Mouse (Mus musculus) urinary bladder, adult 18-20 months (tissue): Measurements from ENCODE around the gene Gnb1l.

Experiments used
- DNase-seq, 2 experiments: peaks; one replicate each; pipeline ENCODE4 v3.0.0; 2022; ENCODE audit warnings: low spot score in 2 of 2, mixed read lengths in 2 of 2

Gene Gnb1l

DNA sequence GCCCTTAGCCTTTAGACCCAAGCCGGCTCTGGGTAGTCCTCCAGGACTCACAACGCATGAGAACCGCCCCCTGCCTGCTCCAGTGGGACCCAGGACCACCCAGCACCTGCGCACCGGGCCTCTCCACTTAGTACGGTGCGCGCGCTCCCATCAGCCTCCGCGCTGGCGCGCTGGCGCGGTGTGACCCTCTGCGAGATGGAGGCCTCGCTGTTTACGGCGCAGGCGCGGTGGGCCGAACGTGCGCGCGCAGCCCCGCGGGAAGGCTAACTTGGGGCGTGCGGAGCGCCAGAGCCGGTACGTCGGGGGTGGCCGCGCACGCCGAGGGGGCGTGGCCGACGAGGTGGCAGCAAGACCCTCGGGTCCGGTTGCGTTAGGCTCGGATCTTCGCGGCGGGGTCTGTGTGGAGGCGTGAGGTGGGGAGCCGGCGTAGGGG is at the start of gene Gnb1l, which contains the start of gene Rtl10:
Gnb1l (plus strand) TSS at position 156 of the 433 bp plus-strand sequence.
Rtl10 (plus strand) TSS at position 344 of the 433 bp plus-strand sequence.
- DNase-seq: peak; percentile 90

DNA sequence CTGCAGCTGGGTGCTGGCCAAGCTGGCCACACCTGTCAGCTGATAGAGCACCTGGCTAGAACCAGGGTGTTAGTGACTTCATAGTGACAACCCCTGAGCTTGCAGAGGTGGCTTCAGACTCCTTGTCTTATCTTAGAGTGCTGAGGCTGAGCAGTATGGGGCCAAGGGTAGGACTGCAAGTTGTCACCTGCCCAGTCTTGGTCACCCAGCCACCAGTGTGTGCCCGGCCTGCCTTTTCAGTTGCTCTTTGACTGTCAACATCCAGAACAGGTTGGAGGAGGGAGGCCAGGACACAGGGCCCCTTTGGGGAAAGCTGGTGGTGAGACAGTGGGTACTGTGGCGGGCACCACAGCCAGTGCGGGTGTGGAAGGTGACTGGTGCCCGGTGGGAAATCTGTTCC is 49.5 kb upstream of the Gnb1l start:
- DNase-seq: peak in 1 of 2 experiments; percentile 71

- DNase-seq: no peak
These were observed 46.9 kb upstream of the Gnb1l start for GRCm38 (mm10) chr16:18451486-18452181.

DNA sequence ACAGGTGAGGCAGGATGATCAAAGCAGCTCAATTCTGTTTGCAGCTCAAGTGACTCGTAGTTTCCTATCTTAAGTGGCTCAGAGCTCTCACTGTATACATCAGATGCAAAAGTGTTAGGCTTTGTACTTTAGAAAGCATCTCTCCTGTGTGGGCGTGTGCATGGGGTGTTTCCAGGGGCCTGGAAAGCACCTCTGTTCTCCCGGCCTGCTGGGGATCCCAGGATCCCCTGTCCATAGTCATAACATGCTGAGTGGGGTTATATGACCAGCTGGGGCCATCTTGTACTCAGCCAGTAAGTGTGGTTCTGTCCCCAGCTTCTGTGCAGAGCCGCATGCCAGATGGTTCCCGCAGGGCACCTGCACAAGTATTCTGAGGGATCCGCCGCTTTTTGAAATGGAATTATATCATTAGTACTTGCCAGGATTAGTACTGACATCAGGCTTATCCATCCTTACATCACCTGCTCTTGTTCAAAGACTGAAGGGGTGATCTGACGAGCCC is 46.1 kb upstream of the Gnb1l start:
- no peak for DNase-seq

DNA sequence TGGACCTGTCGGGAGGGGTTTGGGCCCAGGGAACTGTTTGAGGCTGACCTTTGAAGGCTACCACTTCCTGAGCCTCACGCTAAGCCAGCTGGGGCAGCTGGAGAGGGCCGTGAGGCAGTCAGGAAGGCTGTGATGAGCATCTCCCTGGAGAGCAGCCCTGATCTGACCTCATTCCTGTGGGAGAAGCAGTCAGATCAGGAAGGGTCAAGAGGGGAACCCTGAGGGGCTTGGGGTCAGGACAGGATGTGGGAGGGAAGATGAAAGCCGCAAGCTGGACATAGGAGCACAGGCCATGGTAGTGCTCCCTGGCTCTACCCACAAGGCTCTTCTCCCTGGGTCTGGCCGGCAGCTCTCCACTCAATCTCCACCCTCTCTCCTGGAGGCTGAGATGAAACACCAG is 44.7 kb upstream of the Gnb1l start:
- DNase-seq: no peak

DNA sequence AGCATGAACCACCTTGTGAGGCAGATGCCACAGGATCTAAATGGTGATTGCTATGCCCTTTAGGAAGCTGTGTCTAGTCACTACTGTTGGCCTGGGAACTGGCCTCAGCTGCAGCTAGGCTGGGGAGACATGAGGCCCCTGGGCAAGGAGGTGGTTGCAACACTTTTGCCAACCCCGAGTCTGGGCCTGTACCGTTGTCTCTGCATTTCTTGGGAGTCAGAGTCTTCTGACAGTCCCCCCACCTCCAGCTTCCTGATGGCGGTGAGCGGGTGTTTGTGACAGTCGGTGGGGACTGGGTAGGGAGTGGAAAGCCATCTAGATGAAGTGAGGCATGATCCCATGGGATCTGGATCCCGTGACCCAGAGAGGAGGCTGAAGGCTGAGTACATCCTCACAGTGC is 43.1 kb upstream of the Gnb1l start:
- no peak for DNase-seq

GRCm38 (mm10) chr16:18458661-18459060 is 39.9 kb upstream of the Gnb1l start:
- no peak for DNase-seq

DNA sequence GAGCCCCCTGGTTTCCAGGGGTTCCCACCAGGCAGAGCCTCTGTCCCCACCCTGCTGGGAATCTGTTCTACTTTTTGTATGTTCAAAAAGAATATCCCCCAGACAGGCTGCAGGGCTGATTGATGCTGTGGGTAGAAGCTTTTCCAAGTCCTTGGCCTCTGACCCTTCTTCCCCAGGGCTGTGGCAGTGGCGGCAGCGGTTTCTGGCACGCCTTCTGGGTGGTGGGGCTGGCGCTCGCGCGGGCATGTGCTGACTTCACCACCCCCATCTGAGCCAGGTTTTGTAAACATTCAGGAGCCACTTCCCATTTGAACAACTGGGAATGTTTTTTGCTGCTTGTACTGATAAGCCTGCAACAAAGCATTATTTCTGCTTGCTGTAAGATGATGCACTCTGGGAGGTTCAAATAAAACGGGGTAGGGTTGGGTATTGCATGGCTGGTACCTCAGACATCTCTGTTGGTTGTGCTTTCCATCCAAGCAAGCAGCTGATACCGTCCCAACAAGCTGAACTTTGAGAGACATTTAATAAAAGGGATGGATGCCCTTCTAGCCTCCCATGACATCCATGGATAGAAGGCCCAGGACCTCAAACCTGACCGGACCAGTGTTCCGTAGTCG is 39.1 kb upstream of the Gnb1l start:
- DNase-seq: peak in 1 of 2 experiments; percentile 30

GRCm38 (mm10) chr16:18459955-18460370 is 38.5 kb upstream of the Gnb1l start:
- no peak for DNase-seq

DNA sequence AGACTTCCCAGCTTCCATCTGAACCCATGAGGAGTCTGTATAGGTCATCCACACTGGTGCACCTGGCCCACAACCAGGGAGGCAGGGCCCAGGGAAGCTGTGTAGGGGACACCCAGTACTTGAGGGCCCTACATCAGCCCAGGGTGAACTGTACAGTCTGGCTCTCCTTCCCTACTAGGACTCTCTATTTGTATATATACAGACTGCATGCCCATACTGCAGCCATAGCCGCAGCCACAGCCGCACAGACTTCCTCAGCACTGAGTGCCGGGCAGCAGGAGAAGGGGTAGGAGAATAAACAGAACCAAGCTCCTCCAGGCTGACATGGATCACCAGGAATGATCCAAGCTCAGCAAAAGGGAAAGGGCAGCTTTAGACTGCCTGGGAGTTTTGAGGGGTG is 37.7 kb upstream of the Gnb1l start:
- DNase-seq: no peak

DNA sequence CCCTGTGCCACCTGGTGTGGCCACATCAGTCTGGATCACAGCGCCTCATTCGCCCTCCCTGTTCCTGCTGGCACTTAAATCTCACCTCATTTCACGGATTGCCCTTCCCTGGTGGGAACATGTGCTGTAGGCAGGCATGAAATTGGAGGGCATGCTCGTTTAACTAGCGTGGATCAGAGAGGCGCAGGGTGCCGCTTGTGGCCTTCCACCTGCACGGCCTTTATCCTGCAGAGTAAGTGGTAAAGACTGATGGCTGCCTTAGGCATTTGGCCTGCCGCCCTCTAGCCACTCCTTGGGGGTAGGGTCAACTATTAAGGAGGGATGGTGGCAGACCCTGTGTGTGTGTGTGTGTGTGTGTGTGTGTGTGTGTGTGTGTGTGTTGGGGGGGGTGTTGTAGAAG is 36.5 kb upstream of the Gnb1l start:
- no peak for DNase-seq

DNA sequence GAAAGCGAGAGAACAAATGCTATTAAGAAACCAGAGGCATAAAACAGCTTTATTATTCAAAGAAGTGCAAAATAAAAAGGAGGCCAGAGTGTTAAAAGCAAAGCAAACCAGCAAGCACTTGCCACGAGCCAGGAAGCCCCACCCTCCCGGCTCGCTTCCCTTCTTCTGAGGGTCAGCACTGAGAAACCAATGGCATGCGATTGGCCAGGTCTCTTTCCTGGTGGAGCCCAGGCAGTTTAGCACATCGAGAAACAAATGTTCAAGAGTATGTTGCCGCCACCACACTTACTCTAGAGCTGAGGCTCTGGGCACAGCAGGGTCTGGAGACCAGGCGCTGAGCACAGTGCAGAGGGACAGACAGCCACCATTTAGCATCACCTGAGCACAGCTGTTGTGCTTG is 35.9 kb upstream of the Gnb1l start:
- DNase-seq: no peak

GRCm38 (mm10) chr16:18464271-18464670 is 34.2 kb upstream of the Gnb1l start:
- DNase-seq: no peak

- DNase-seq: no peak
These were observed 27.7 kb upstream of the Gnb1l start for GRCm38 (mm10) chr16:18470829-18471228.

GRCm38 (mm10) chr16:18471381-18471955 is 27.0 kb upstream of the Gnb1l start:
- no peak for DNase-seq

GRCm38 (mm10) chr16:18471976-18472375 is 26.5 kb upstream of the Gnb1l start:
- no peak for DNase-seq

DNA sequence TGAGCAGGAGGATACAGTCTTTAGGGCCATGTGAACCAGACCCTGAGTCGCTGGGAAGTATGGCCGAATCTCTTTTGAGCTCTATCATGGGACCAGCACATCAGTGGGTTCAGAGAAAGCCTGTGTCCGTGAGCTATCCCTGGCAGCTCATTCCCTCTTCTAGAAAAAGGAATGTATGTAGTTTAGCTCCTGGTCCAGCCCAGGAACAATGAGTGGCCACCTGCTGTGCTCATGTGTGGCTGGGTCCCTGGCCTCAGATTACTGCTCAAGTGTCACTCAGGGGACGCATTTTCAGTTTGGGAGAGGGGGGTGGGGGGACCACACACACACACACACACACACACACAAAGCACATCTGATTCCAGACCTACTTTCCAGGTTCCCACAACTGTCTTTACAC is 26.1 kb upstream of the Gnb1l start:
- DNase-seq: no peak

- DNase-seq: no peak
These were observed 25.5 kb upstream of the Gnb1l start for GRCm38 (mm10) chr16:18472976-18473375.

- DNase-seq: no peak
These were observed 24.5 kb upstream of the Gnb1l start for GRCm38 (mm10) chr16:18474021-18474420.

GRCm38 (mm10) chr16:18477996-18478395 is 20.5 kb upstream of the Gnb1l start:
- DNase-seq: no peak

DNA sequence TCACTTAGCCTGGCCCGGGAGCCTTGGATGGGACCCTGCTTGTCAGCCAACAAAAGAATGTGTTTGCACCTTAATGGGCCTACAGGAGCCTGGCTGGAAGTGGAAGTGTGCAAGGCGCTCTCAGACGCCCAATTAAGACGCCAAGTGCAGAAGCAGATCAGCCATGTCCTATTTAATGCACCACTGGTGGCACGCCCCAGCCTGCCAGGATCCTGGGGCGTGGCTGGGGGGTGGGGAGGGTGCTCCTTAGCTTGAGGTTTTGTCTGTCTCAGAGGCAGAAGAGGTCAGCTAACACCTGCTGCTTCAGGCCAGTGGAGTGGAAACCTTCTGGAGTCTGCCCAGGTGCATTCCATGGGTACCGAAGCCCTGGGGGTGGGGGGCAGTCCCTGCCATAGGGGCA is 18.8 kb upstream of the Gnb1l start:
- no peak for DNase-seq

DNA sequence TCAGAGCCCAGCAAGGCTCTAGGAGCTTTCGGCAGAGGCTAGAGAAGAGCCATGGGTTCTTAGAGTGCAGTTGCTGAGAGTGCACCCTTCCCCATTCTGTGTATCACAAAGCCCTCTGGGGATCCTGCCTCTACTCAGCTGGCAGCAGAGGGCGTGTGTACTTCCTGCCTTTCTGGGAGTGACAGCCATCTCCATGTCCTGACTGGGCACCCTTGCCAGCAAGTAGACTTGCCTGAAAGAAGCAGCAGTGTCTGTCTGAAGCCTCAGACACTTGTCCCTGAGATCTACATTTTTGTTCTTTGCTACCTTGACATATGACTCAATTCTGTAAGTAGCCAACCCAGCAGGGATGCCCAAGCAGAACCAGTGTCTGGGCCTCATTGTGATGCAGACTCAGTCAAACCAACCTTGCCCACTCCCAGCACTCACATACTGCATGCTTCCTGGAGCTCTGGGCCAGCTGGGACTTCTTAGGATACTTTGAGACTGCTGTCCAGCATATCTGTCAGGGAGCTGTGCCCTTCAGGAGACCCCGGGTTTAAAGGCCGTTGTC is 17.5 kb upstream of the Gnb1l start:
- DNase-seq: no peak

DNA sequence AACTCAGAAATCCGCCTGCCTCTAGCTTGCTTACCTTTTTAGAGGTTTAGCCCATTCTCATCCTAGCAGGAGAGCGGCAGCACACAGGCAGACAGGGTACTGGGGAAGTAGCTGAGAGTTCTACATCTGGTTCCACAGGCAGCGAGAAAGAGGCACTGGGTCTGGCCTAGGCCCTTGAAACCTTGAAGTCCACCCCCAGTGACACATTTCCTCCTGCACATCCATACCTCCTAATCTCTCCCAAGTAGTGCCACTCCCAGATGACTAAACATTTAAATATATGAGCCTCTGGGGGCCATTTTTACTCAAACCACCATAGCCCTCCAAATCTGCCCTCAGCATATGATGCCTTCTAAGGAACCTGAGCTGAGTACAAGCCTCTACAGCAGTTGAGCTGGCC is 16.1 kb upstream of the Gnb1l start:
- DNase-seq: no peak
